Mouse (Mus musculus): ENCODE data around the gene Fgfr2.
A peak's percentile ranks its signal among the peaks of the same experiment; 100 is the strongest.

Fgfr2 gene

GRCm38 (mm10) chr7:132882343-132882742, 240.8 kb downstream of the Fgfr2 start:
- no peak for DNase-seq

- DNase-seq: no peak
These were observed 242.9 kb downstream of the Fgfr2 start for GRCm38 (mm10) chr7:132880276-132880675.

GRCm38 (mm10) chr7:132875391-132876086, 247.6 kb downstream of the Fgfr2 start:
- DNase-seq: no peak

- no peak for DNase-seq
These were observed 250.1 kb downstream of the Fgfr2 start for GRCm38 (mm10) chr7:132873043-132873442.

- no peak for DNase-seq
These were observed 256.8 kb downstream of the Fgfr2 start for GRCm38 (mm10) chr7:132866316-132866715.

GRCm38 (mm10) chr7:132859042-132859958, 263.9 kb downstream of the Fgfr2 start, which contains the start of gene Abraxas2:
TSS of gene Abraxas2 (plus strand) at chr7:132859225.
- DNase-seq: peak; percentile 87

- DNase-seq: no peak
These were observed 265.0 kb downstream of the Fgfr2 start for GRCm38 (mm10) chr7:132858043-132858608.

GRCm38 (mm10) chr7:132856083-132856482, 267.1 kb downstream of the Fgfr2 start:
- no peak for DNase-seq

- DNase-seq: no peak
These were observed 269.2 kb downstream of the Fgfr2 start for GRCm38 (mm10) chr7:132853946-132854345.

GRCm38 (mm10) chr7:132853361-132853760, 269.8 kb downstream of the Fgfr2 start:
- DNase-seq: no peak

- DNase-seq: peak; percentile 88
These were observed 270.8 kb downstream of the Fgfr2 start, which contains the start of gene Eef1akmt2 for GRCm38 (mm10) chr7:132852173-132852844. TSS of gene Eef1akmt2 (minus strand) at chr7:132852673.

GRCm38 (mm10) chr7:132843152-132843551, 280.0 kb downstream of the Fgfr2 start:
- no peak for DNase-seq

GRCm38 (mm10) chr7:132842455-132842854, 280.7 kb downstream of the Fgfr2 start:
- no peak for DNase-seq

GRCm38 (mm10) chr7:132841287-132841686, 281.9 kb downstream of the Fgfr2 start:
- no peak for DNase-seq

GRCm38 (mm10) chr7:132830955-132831354, 292.2 kb downstream of the Fgfr2 start:
- no peak for DNase-seq

- no peak for DNase-seq
These were observed 298.7 kb downstream of the Fgfr2 start for GRCm38 (mm10) chr7:132824346-132825022.

- DNase-seq: no peak
These were observed 299.3 kb downstream of the Fgfr2 start for GRCm38 (mm10) chr7:132823832-132824231.

GRCm38 (mm10) chr7:132820692-132821091, 302.5 kb downstream of the Fgfr2 start:
- DNase-seq: no peak

GRCm38 (mm10) chr7:132817056-132817455, 306.1 kb downstream of the Fgfr2 start:
- DNase-seq: no peak

GRCm38 (mm10) chr7:132816528-132816927, 306.6 kb downstream of the Fgfr2 start:
- DNase-seq: no peak

GRCm38 (mm10) chr7:132815081-132815480, 308.1 kb downstream of the Fgfr2 start:
- DNase-seq: peak; percentile 47

- DNase-seq: peak; percentile 70
These were observed 309.1 kb downstream of the Fgfr2 start for GRCm38 (mm10) chr7:132814089-132814450.

Data from cerebellum, adult 9-10 months (tissue).